Mouse (Mus musculus): ENCODE data around the gene Cd36. TPM values are rescaled to one million over a fixed set of nuclear protein-coding genes. Genes with fewer than 3 reads are reported as not detected.
"Not testable (repeated sequence)": the region's sequence is repeated elsewhere in the genome, so short reads cannot be mapped to it uniquely, and the experiment has no call there.

Cd36 gene
- 0.76 and 0.88 TPM in 2 replicates for polyA plus RNA-seq (2012; rRNA removed)

- no peak for DNase-seq (ENCODE audit: extremely low spot score in 1 of 2, low spot score in 1 of 2)
Observed at GRCm38 (mm10) chr5:17888598-17888997, at the start of gene Cd36. TSS of gene Cd36 (minus strand) at chr5:17888801.

GRCm38 (mm10) chr5:17934501-17934900 lies 45.9 kb upstream of the Cd36 start:
- DNase-seq (ENCODE audit: extremely low spot score in 1 of 2, low spot score in 1 of 2): no peak

GRCm38 (mm10) chr5:17931588-17931987 lies 43.0 kb upstream of the Cd36 start:
- DNase-seq (ENCODE audit: extremely low spot score in 1 of 2, low spot score in 1 of 2): not testable (repeated sequence)

- no peak for DNase-seq (ENCODE audit: extremely low spot score in 1 of 2, low spot score in 1 of 2)
Observed at GRCm38 (mm10) chr5:17929006-17929567, 40.5 kb upstream of the Cd36 start.

GRCm38 (mm10) chr5:17928471-17928870 lies 39.9 kb upstream of the Cd36 start:
- DNase-seq (ENCODE audit: extremely low spot score in 1 of 2, low spot score in 1 of 2): no peak

- no peak for DNase-seq (ENCODE audit: extremely low spot score in 1 of 2, low spot score in 1 of 2)
Observed at GRCm38 (mm10) chr5:17924085-17924518, 35.5 kb upstream of the Cd36 start.

GRCm38 (mm10) chr5:17923648-17924047 lies 35.0 kb upstream of the Cd36 start:
- no peak for DNase-seq (ENCODE audit: extremely low spot score in 1 of 2, low spot score in 1 of 2)

GRCm38 (mm10) chr5:17918966-17919365 lies 30.4 kb upstream of the Cd36 start:
- DNase-seq (ENCODE audit: extremely low spot score in 1 of 2, low spot score in 1 of 2): no peak

GRCm38 (mm10) chr5:17904766-17905165 lies 16.2 kb upstream of the Cd36 start:
- DNase-seq (ENCODE audit: extremely low spot score in 1 of 2, low spot score in 1 of 2): no peak

- no peak for DNase-seq (ENCODE audit: extremely low spot score in 1 of 2, low spot score in 1 of 2)
Observed at GRCm38 (mm10) chr5:17898948-17899347, 10.3 kb upstream of the Cd36 start.

- peak in 1 of 2 experiments; percentile 3 for DNase-seq (ENCODE audit: extremely low spot score in 1 of 2, low spot score in 1 of 2)
Observed at GRCm38 (mm10) chr5:17897641-17898040, 9.0 kb upstream of the Cd36 start.

GRCm38 (mm10) chr5:17893577-17894172 lies 5.1 kb upstream of the Cd36 start:
- no peak for DNase-seq (ENCODE audit: extremely low spot score in 1 of 2, low spot score in 1 of 2)

GRCm38 (mm10) chr5:17889291-17889690 lies 690 bp upstream of the Cd36 start:
- DNase-seq (ENCODE audit: extremely low spot score in 1 of 2, low spot score in 1 of 2): no peak

- no peak for DNase-seq (ENCODE audit: extremely low spot score in 1 of 2, low spot score in 1 of 2)
Observed at GRCm38 (mm10) chr5:17886377-17886776, 2.2 kb downstream of the Cd36 start.

GRCm38 (mm10) chr5:17883357-17883875 lies 5.2 kb downstream of the Cd36 start:
- no peak for DNase-seq (ENCODE audit: extremely low spot score in 1 of 2, low spot score in 1 of 2)

GRCm38 (mm10) chr5:17881542-17881896 lies 7.1 kb downstream of the Cd36 start:
- DNase-seq (ENCODE audit: extremely low spot score in 1 of 2, low spot score in 1 of 2): no peak

GRCm38 (mm10) chr5:17880799-17881541 lies 7.6 kb downstream of the Cd36 start:
- DNase-seq (ENCODE audit: extremely low spot score in 1 of 2, low spot score in 1 of 2): no peak

- no peak for DNase-seq (ENCODE audit: extremely low spot score in 1 of 2, low spot score in 1 of 2)
Observed at GRCm38 (mm10) chr5:17879924-17880323, 8.7 kb downstream of the Cd36 start.

- DNase-seq (ENCODE audit: extremely low spot score in 1 of 2, low spot score in 1 of 2): no peak
Observed at GRCm38 (mm10) chr5:17877044-17877443, 11.6 kb downstream of the Cd36 start.

GRCm38 (mm10) chr5:17876637-17877036 lies 12.0 kb downstream of the Cd36 start:
- DNase-seq (ENCODE audit: extremely low spot score in 1 of 2, low spot score in 1 of 2): no peak

GRCm38 (mm10) chr5:17874335-17874734 lies 14.3 kb downstream of the Cd36 start:
- no peak for DNase-seq (ENCODE audit: extremely low spot score in 1 of 2, low spot score in 1 of 2)

GRCm38 (mm10) chr5:17865432-17865831 lies 23.2 kb downstream of the Cd36 start:
- DNase-seq (ENCODE audit: extremely low spot score in 1 of 2, low spot score in 1 of 2): no peak

All from frontal cortex, adult 2 months (tissue).